Mouse (Mus musculus): ENCODE data around the gene Tmem51. TPM values are rescaled to one million over a fixed set of nuclear protein-coding genes. Genes with fewer than 3 reads are reported as not detected.

The Tmem51 gene
- 1 to 10 TPM; 2.5 to 2.8 TPM for total RNA-seq (2021)
- long read RNA-seq, experiment 1, transcript Tmem51-201 (3 exons, 1,875 nt) = major isoform, 7 of 8 reads
- long read RNA-seq, experiment 1, partial matches to known transcripts = 1 of 8 reads
- long read RNA-seq, experiment 1, other reads (novel, unspliced or antisense) = 0 of 8 reads
- long read RNA-seq, experiment 2, transcript Tmem51-201 (3 exons, 1,875 nt) = major isoform, 7 of 10 reads
- long read RNA-seq, experiment 2, partial matches to known transcripts = 0 of 10 reads
- long read RNA-seq, experiment 2, other reads (novel, unspliced or antisense) = 3 of 10 reads

GRCm38 (mm10) chr4:142084131-142084899, at the start of gene Tmem51:
Gene Tmem51, minus strand, starts transcription at chr4:142084304.
- intact Hi-C loops (cut with DNase I; ENCODE audit: low total_unique reads) = no loop called here
- peak; percentile 50 for DNase-seq

- DNase-seq = no peak
- intact Hi-C loops (cut with DNase I; ENCODE audit: low total_unique reads) = no loop called here
These were observed 46.1 kb upstream of the Tmem51 start for GRCm38 (mm10) chr4:142130162-142130561.

- intact Hi-C loops (cut with DNase I; ENCODE audit: low total_unique reads) = no loop called here
- DNase-seq = no peak
These were observed 43.2 kb upstream of the Tmem51 start for GRCm38 (mm10) chr4:142127275-142127788.

- intact Hi-C loops (cut with DNase I; ENCODE audit: low total_unique reads) = no loop called here
- DNase-seq = no peak
These were observed 42.7 kb upstream of the Tmem51 start for GRCm38 (mm10) chr4:142126641-142127274.

GRCm38 (mm10) chr4:142121164-142121563, 37.1 kb upstream of the Tmem51 start:
- no peak for DNase-seq
- intact Hi-C loops (cut with DNase I; ENCODE audit: low total_unique reads) = no loop called here

- no peak for DNase-seq
- intact Hi-C loops (cut with DNase I; ENCODE audit: low total_unique reads) = no loop called here
These were observed 34.4 kb upstream of the Tmem51 start for GRCm38 (mm10) chr4:142118522-142118921.

GRCm38 (mm10) chr4:142117993-142118392, 33.9 kb upstream of the Tmem51 start:
- intact Hi-C loops (cut with DNase I; ENCODE audit: low total_unique reads) = no loop called here
- DNase-seq = no peak

- DNase-seq = no peak
- intact Hi-C loops (cut with DNase I; ENCODE audit: low total_unique reads) = no loop called here
These were observed 29.2 kb upstream of the Tmem51 start for GRCm38 (mm10) chr4:142113306-142113705.

GRCm38 (mm10) chr4:142103081-142103671, 19.1 kb upstream of the Tmem51 start:
- intact Hi-C loops (cut with DNase I; ENCODE audit: low total_unique reads) = loop anchor here (5.0 kb wide), 1 partner anchor 96 kb away; no protein-coding TSS in a partner anchor

GRCm38 (mm10) chr4:142098303-142098702, 14.2 kb upstream of the Tmem51 start:
- peak; percentile 80 for DNase-seq
- intact Hi-C loops (cut with DNase I; ENCODE audit: low total_unique reads) = no loop called here

More at GRCm38 (mm10) chr4:142103081-142103671, 19.1 kb upstream of the Tmem51 start:
- no peak for DNase-seq

GRCm38 (mm10) chr4:142097871-142098270, 13.8 kb upstream of the Tmem51 start:
- DNase-seq = peak; percentile 69
- intact Hi-C loops (cut with DNase I; ENCODE audit: low total_unique reads) = no loop called here

GRCm38 (mm10) chr4:142095513-142096241, 11.6 kb upstream of the Tmem51 start:
- DNase-seq = peak; percentile 92
- intact Hi-C loops (cut with DNase I; ENCODE audit: low total_unique reads) = no loop called here

GRCm38 (mm10) chr4:142094386-142094785, 10.3 kb upstream of the Tmem51 start:
- intact Hi-C loops (cut with DNase I; ENCODE audit: low total_unique reads) = no loop called here
- DNase-seq = no peak

GRCm38 (mm10) chr4:142091100-142091499, 7.0 kb upstream of the Tmem51 start:
- intact Hi-C loops (cut with DNase I; ENCODE audit: low total_unique reads) = no loop called here
- no peak for DNase-seq

- intact Hi-C loops (cut with DNase I; ENCODE audit: low total_unique reads) = loop anchor here (5.0 kb wide), 1 partner anchor 48 kb away; no protein-coding TSS in a partner anchor
- DNase-seq = no peak
These were observed 5.9 kb upstream of the Tmem51 start for GRCm38 (mm10) chr4:142089966-142090365.

- DNase-seq = no peak
- intact Hi-C loops (cut with DNase I; ENCODE audit: low total_unique reads) = loop anchor here (5.0 kb wide), 1 partner anchor 47 kb away; no protein-coding TSS in a partner anchor
These were observed 4.7 kb upstream of the Tmem51 start for GRCm38 (mm10) chr4:142088836-142089235.

GRCm38 (mm10) chr4:142088409-142088808, 4.3 kb upstream of the Tmem51 start:
- intact Hi-C loops (cut with DNase I; ENCODE audit: low total_unique reads) = loop anchor here (5.0 kb wide), 1 partner anchor 46 kb away; no protein-coding TSS in a partner anchor
- DNase-seq = no peak

GRCm38 (mm10) chr4:142084936-142085563, 946 bp upstream of the Tmem51 start:
- intact Hi-C loops (cut with DNase I; ENCODE audit: low total_unique reads) = loop anchor here (5.0 kb wide), 1 partner anchor 43 kb away; no protein-coding TSS in a partner anchor
- DNase-seq = no peak
